7 mouse cellular contexts compared by ENCODE assay signal in the genomic region with DNA sequence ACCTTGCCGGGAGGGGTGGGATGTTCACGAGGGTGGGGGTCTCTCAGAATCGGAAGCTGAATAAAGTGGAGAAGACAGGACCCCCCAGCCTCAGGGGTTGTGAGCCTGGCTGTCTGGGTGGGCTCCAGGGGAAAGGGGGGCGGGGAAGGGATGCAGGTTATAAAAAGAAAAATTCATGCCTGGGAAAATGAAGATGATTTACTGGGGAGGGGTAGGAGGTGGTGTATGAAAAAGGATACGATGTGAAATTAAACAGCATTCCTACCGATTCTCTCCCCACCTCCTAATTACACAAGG. TPM values are rescaled to one million over a fixed set of nuclear protein-coding genes. Genes with fewer than 3 reads are reported as not detected.
DNase-seq lines count a peak whose midpoint lies in the region; ATAC-seq lines count a peak whose summit lies in the region.

No protein-coding gene starts in this region.

- no peak overlapping the region for H3K27ac ChIP-seq in lung, embryonic 15.5 days
- H3K27ac ChIP-seq in forebrain, embryonic 16.5 days (ENCODE audit: low read length) = peak overlapping the region; percentile 87
- no peak overlapping the region for H3K27ac ChIP-seq in limb, embryonic 15.5 days
- no peak overlapping the region for H3K27ac ChIP-seq in stomach, embryonic 15.5 days

- H3K9ac ChIP-seq in lung, embryonic 15.5 days = peak overlapping the region; percentile 45
- H3K9ac ChIP-seq in forebrain, embryonic 16.5 days (replicated peaks; ENCODE audit: low read depth, low read length) = peak overlapping the region; percentile 97
- peak overlapping the region; percentile 29 for H3K9ac ChIP-seq in limb, embryonic 15.5 days
- H3K9ac ChIP-seq in stomach, embryonic 15.5 days = no peak overlapping the region

- DNase-seq in lung, postnatal 4 days = no peak
- DNase-seq in right cerebral cortex, postnatal 4 days = no peak
- DNase-seq in cerebellum, adult 11-12 months = no peak

- no peaks in the 10 kb centered on the region for H3K36me3 ChIP-seq in lung, embryonic 15.5 days
- no peaks in the 10 kb centered on the region for H3K36me3 ChIP-seq in forebrain, embryonic 16.5 days (ENCODE audit: control insufficient read depth, insufficient read depth)
- H3K36me3 ChIP-seq in limb, embryonic 15.5 days = no peaks in the 10 kb centered on the region
- no peaks in the 10 kb centered on the region for H3K36me3 ChIP-seq in stomach, embryonic 15.5 days

- peak overlapping the region; percentile 48 for H3K4me3 ChIP-seq in lung, embryonic 15.5 days
- H3K4me3 ChIP-seq in forebrain, embryonic 16.5 days (replicated peaks; ENCODE audit: low read length) = peak overlapping the region; percentile 91
- peak overlapping the region; percentile 58 for H3K4me3 ChIP-seq in limb, embryonic 15.5 days
- H3K4me3 ChIP-seq in stomach, embryonic 15.5 days (replicated peaks) = peak overlapping the region; percentile 59

- H3K4me1 ChIP-seq in lung, embryonic 15.5 days = 0 out of 2 replicates have a peak, but pooled peaks cover 4% of the 10 kb centered on the region
- H3K4me1 ChIP-seq in forebrain, embryonic 16.5 days (replicated peaks; ENCODE audit: control insufficient read depth, insufficient read depth, low read length) = peaks cover 11% of the 10 kb centered on the region
- H3K4me1 ChIP-seq in limb, embryonic 15.5 days = peaks cover 13% of the 10 kb centered on the region
- peaks cover 5% of the 10 kb centered on the region; the same call in 1 of the 2 replicates for H3K4me1 ChIP-seq in stomach, embryonic 15.5 days

- H3K27me3 ChIP-seq in lung, embryonic 15.5 days = peaks cover 26% of the 10 kb centered on the region
- H3K27me3 ChIP-seq in forebrain, embryonic 16.5 days (replicated peaks; ENCODE audit: control insufficient read depth, insufficient read depth, low read length) = no peaks in the 10 kb centered on the region
- H3K27me3 ChIP-seq in limb, embryonic 15.5 days = 0 out of 2 replicates have a peak, but pooled peaks cover 18% of the 10 kb centered on the region
- H3K27me3 ChIP-seq in stomach, embryonic 15.5 days (replicated peaks) = peaks cover 14% of the 10 kb centered on the region; the same call in 1 of the 2 replicates

- WGBS in lung, embryonic 15.5 days = 4% methylated on average over 6 of the region's 6 CpGs
- 0% methylated on average over 6 of the region's 6 CpGs for WGBS in forebrain, embryonic 16.5 days
- WGBS in limb, embryonic 15.5 days = 2% methylated on average over 6 of the region's 6 CpGs
- WGBS in stomach, embryonic 15.5 days = under 1% methylated on average over 6 of the region's 6 CpGs

- ATAC-seq in lung, embryonic 15.5 days (ENCODE audit: borderline replicate concordance, extremely low read depth, low FRiP score, low TSS enrichment) = no peak
- peak; percentile 19 for ATAC-seq in forebrain, embryonic 16.5 days
- ATAC-seq in limb, embryonic 15.5 days (ENCODE audit: insufficient number of reproducible peaks, low FRiP score, low TSS enrichment, low read depth) = no peak; the same call in 1 of the 2 replicates
- no peak for ATAC-seq in stomach, embryonic 15.5 days (ENCODE audit: insufficient read depth, low FRiP score, low read depth)

- H3K4me2 ChIP-seq in lung, embryonic 15.5 days = peak overlapping the region; percentile 89
- peak overlapping the region; percentile 64 for H3K4me2 ChIP-seq in forebrain, embryonic 16.5 days (ENCODE audit: low read length)
- H3K4me2 ChIP-seq in limb, embryonic 15.5 days = peak overlapping the region; percentile 99
- peak overlapping the region; percentile 96 for H3K4me2 ChIP-seq in stomach, embryonic 15.5 days

- no peaks in the 10 kb centered on the region for H3K9me3 ChIP-seq in lung, embryonic 15.5 days
- no peaks in the 10 kb centered on the region for H3K9me3 ChIP-seq in forebrain, embryonic 16.5 days (ENCODE audit: control insufficient read depth, low read length)
- no peaks in the 10 kb centered on the region for H3K9me3 ChIP-seq in limb, embryonic 15.5 days
- H3K9me3 ChIP-seq in stomach, embryonic 15.5 days = no peaks in the 10 kb centered on the region

RNA-seq across cellular contexts. Expression of a gene that starts 0.6 kb away (rescaled TPM):
- 1.4 and 2.3 TPM in 2 replicates for polyA plus RNA-seq in lung, embryonic 15.5 days (2015; fragmentation: Nextera tagmentation; extraction: Ambion mirVana)
- 62.2 and 78.0 TPM in 2 replicates for polyA plus RNA-seq in forebrain, embryonic 16.5 days (2015; fragmentation: Nextera tagmentation; extraction: Ambion mirVana)
- polyA plus RNA-seq in limb, embryonic 15.5 days (2015; fragmentation: Nextera tagmentation; extraction: Ambion mirVana) = 5.3 and 6.1 TPM in 2 replicates
- polyA plus RNA-seq in stomach, embryonic 15.5 days (2015; fragmentation: Nextera tagmentation; extraction: Ambion mirVana) = 4.2 and 4.8 TPM in 2 replicates
